Mouse (Mus musculus) limb, embryonic 14.5 days (tissue): ENCODE data around the gene Naip1. TPM values are rescaled to one million over a fixed set of nuclear protein-coding genes. Genes with fewer than 3 reads are reported as not detected.
"Not testable (repeated sequence)": the region's sequence is repeated elsewhere in the genome, so short reads cannot be mapped to it uniquely, and the experiment has no call there.

Experiments
- ATAC-seq: fragments of 200-750 bp; cut with Nextera tagmentation; 2 replicates; pipeline ENCODE4 v1.8.0; 2017; ENCODE audit warnings: low read depth, moderate number of reproducible peaks, moderate TSS enrichment; ENCODE audit not compliant: low FRiP score
- DNase-seq: peaks from one replicate; pipeline ENCODE4 v3.0.0-alpha.2; 2015; ENCODE audit warnings: low spot score
- H3K27ac ChIP-seq: fragments of 300-500 bp; sonication (generic); replicated peaks from 2 replicates; pipeline ENCODE4 v1.5.1; 2014; ENCODE audit warnings: low read depth, mild to moderate bottlenecking, low read length, moderate library complexity, mixed read lengths
- H3K27me3 ChIP-seq: fragments of 300-500 bp; sonication (generic); 2 replicates; pipeline ENCODE4 v1.6.1; 2014; ENCODE audit warnings: low read length, mixed read lengths; ENCODE audit not compliant: control insufficient read depth, insufficient read depth
- H3K36me3 ChIP-seq: fragments of 300-500 bp; sonication (generic); 2 replicates; pipeline ENCODE4 v1.6.1; 2014; ENCODE audit warnings: mild to moderate bottlenecking, low read length, moderate library complexity, mixed read lengths; ENCODE audit not compliant: control insufficient read depth, insufficient read depth
- H3K4me1 ChIP-seq: fragments of 300-500 bp; sonication (generic); 2 replicates; pipeline ENCODE4 v1.6.1; 2014; ENCODE audit warnings: antibody characterized with exemption, low read length, mixed read lengths; ENCODE audit not compliant: control insufficient read depth, insufficient read depth
- H3K4me2 ChIP-seq: fragments of 300-500 bp; sonication (generic); replicated peaks from 2 replicates; pipeline ENCODE4 v1.6.1; 2014; ENCODE audit warnings: low read depth, mild to moderate bottlenecking, low read length, moderate library complexity; ENCODE audit not compliant: severe bottlenecking
- H3K4me3 ChIP-seq: fragments of 300-500 bp; sonication (generic); replicated peaks from 2 replicates; pipeline ENCODE4 v1.5.1; 2014; ENCODE audit warnings: low read length
- H3K9ac ChIP-seq: fragments of 300-500 bp; sonication (generic); 2 replicates; pipeline ENCODE4 v1.6.1; 2014; ENCODE audit warnings: mild to moderate bottlenecking, low read depth, low read length, moderate library complexity; ENCODE audit not compliant: severe bottlenecking
- H3K9me3 ChIP-seq: fragments of 300-500 bp; sonication (generic); 2 replicates; pipeline ENCODE4 v1.6.1; 2016; ENCODE audit warnings: low read length; ENCODE audit not compliant: control insufficient read depth
- POLR2A ChIP-seq: fragments of 200-500 bp; IDR thresholded peaks from 2 replicates; pipeline ENCODE4 v1.8.0; 2012; ENCODE audit warnings: inconsistent platforms, mild to moderate bottlenecking, moderate library complexity, borderline replicate concordance; ENCODE audit not compliant: insufficient read depth, insufficient read length; ENCODE audit errors: extremely low read depth
- WGBS: fragments of 180-500 bp; shearing (Covaris S2); extraction: QIAGEN DNeasy Blood & Tissue Kit; methylation state at CpG from one replicate; pipeline ENCODE4 v1.1.7; 2014; 5-methylcytosine and 5-hydroxymethylcytosine counted together
- polyA plus RNA-seq, 2 experiments: library from polyadenylated mRNA; depleted of rRNA in 1 of 2; stranded (reverse) in 1 of 2; unstranded in 1 of 2; fragments of >200 nt; fragmentation: Nextera tagmentation in 1 of 2; extraction: Ambion mirVana in 1 of 2; gene quantifications; 2 replicates each; pipeline versions ENCODE4 v1.2.1 to v1.2.3; 2012 to 2014

The Naip1 gene
- polyA plus RNA-seq, 2 experiments, result 0.01 TPM; not detected in 1

- no peaks in the 10 kb centered on the region for H3K4me1 ChIP-seq
- no peak overlapping the region for H3K4me3 ChIP-seq
- H3K9ac ChIP-seq, result no peak overlapping the region
- 0 out of 2 replicates have a peak, but pooled peaks cover 6% of the 10 kb centered on the region for H3K9me3 ChIP-seq
- H3K27me3 ChIP-seq, result no peaks in the 10 kb centered on the region
- no peaks in the 10 kb centered on the region for H3K36me3 ChIP-seq
- H3K4me2 ChIP-seq, result no peak overlapping the region
- whole genome bisulfite sequencing, result 54% methylated on average over 1 of the region's 1 CpGs
- DNase-seq, result no peak
- TF ChIP-seq POLR2A, result no peak
- no peak overlapping the region for H3K27ac ChIP-seq
- no peak for ATAC-seq
Observed at GRCm38 (mm10) chr13:100414428-100414827, 38.2 kb downstream of the Naip1 start.

DNA sequence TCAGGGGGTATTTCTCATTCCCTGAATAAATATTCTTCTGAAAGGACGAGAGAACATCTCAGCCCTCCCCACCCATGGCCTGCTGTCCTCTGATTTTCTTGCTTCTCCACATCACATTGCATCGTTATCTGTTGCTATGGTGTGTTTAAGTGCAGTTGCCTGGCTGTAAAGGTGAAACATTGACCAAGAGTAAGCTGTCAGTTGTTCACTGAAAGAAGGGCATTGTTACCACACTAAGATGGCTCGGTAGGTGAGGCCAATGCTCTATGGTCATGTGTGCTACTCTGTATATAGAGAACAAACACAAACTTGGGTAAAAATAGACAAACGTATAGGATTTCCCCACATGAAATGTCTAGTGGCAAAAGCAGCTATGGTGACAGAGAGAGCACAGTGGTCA is 42.8 kb downstream of the Naip1 start:
- no peaks in the 10 kb centered on the region for H3K36me3 ChIP-seq
- no peak for DNase-seq

GRCm38 (mm10) chr13:100409181-100409580 is 43.5 kb downstream of the Naip1 start:
- no peak for TF ChIP-seq POLR2A
- Histone ChIP-seq H3K9ac (no peak overlapping the region), H3K27ac (no peak overlapping the region), H3K4me2 (no peak overlapping the region), H3K27me3 (no peaks in the 10 kb centered on the region), H3K9me3 (no peaks in the 10 kb centered on the region), H3K4me1 (no peaks in the 10 kb centered on the region), H3K4me3 (no peak overlapping the region), H3K36me3 (no peaks in the 10 kb centered on the region)
- ATAC-seq (no peak), DNase-seq (no peak)
- 90% methylated on average over 5 of the region's 5 CpGs for WGBS

More for the DNA sequence above, 42.8 kb downstream of the Naip1 start:
- no peak overlapping the region for H3K9ac ChIP-seq
- H3K9me3 ChIP-seq, result 0 out of 2 replicates have a peak, but pooled peaks cover under 1% of the 10 kb centered on the region
- no peaks in the 10 kb centered on the region for H3K27me3 ChIP-seq
- WGBS, result 78% methylated on average over 4 of the region's 4 CpGs
- no peak overlapping the region for H3K27ac ChIP-seq
- no peak for TF ChIP-seq POLR2A
- no peak overlapping the region for H3K4me2 ChIP-seq
- H3K4me3 ChIP-seq, result no peak overlapping the region
- ATAC-seq, result no peak
- H3K4me1 ChIP-seq, result no peaks in the 10 kb centered on the region

DNA sequence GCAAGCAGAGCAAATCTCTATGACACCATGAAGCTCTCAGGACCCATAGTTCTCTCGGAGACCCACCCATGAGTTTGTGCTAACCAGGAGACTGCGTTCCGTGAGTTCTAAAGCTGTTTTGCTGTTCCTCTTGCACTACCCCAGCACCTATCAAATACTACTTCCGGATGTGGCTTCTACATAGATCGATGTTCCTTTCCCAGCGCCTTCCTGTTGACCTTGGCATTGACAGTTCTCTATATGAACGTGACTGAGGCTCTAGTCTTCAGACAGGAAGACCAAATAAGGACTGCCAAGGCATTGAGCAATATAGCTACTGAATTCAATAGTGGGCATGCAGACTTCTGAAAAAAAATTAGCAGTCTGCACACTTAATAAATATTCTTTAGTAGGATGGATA is 44.4 kb downstream of the Naip1 start:
- DNase-seq (no peak), ATAC-seq (no peak)
- H3K4me2 ChIP-seq, result no peak overlapping the region
- no peaks in the 10 kb centered on the region for H3K4me1 ChIP-seq
- no peak overlapping the region for H3K27ac ChIP-seq
- TF ChIP-seq POLR2A, result no peak
- 89% methylated on average over 7 of the region's 7 CpGs for whole genome bisulfite sequencing
- no peak overlapping the region for H3K9ac ChIP-seq
- H3K27me3 ChIP-seq, result no peaks in the 10 kb centered on the region
- H3K36me3 ChIP-seq, result no peaks in the 10 kb centered on the region
- no peaks in the 10 kb centered on the region for H3K9me3 ChIP-seq
- H3K4me3 ChIP-seq, result no peak overlapping the region

GRCm38 (mm10) chr13:100402930-100403637 is 49.6 kb downstream of the Naip1 start:
- not testable (repeated sequence) for H3K36me3 ChIP-seq, DNase-seq, H3K9ac ChIP-seq, H3K27ac ChIP-seq, H3K4me1 ChIP-seq, H3K4me3 ChIP-seq, H3K27me3 ChIP-seq, H3K9me3 ChIP-seq, H3K4me2 ChIP-seq, ATAC-seq
- WGBS, result 67% methylated on average over 7 of the region's 7 CpGs

DNA sequence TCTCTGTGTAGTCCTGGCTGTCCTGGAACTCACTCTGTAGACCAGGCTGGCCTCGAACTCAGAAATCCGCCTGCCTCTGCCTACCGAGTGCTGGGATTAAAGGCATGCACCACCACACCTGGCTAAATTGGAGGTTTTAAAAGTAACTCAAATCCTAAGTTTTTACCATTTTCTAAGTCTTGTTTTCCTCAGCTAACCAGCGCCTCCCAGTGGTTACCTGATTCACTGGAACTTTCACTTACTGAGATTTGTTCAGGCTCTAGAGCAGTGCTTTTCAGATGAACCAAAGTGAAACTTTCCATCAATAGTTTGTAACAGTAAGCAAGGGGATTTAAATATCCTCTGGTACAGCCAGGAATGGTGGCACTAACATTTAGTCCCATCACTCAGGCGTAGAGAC is 61.6 kb downstream of the Naip1 start:
- not testable (repeated sequence) for H3K4me3 ChIP-seq, ATAC-seq, H3K9me3 ChIP-seq, H3K4me2 ChIP-seq, H3K27me3 ChIP-seq, H3K36me3 ChIP-seq, H3K27ac ChIP-seq, H3K4me1 ChIP-seq, H3K9ac ChIP-seq
- DNase-seq, result peak; percentile 33
- WGBS, result 30% methylated on average over 5 of the region's 5 CpGs
